Mouse (Mus musculus): Measurements from ENCODE around the gene Robo2. TPM values are rescaled to one million over a fixed set of nuclear protein-coding genes. Genes with fewer than 3 reads are reported as not detected.
"Not testable (repeated sequence)": the region's sequence is repeated elsewhere in the genome, so short reads cannot be mapped to it uniquely, and the experiment has no call there.

Robo2 gene
- polyA plus RNA-seq, 1 experiment, result not detected

GRCm38 (mm10) chr16:74092997-74093801, 318.4 kb downstream of the Robo2 start:
- Histone ChIP-seq H3K4me1 (ENCODE audit: control insufficient read depth, insufficient read depth, insufficient read length, low read length) (no peaks in the 10 kb centered on the region), H3K4me3 (ENCODE audit: insufficient read depth, low read depth, low read length) (no peak overlapping the region), H3K27ac (replicated peaks; ENCODE audit: low read depth, low read length) (no peak overlapping the region)

- no peak overlapping the region for H3K4me3 ChIP-seq (ENCODE audit: insufficient read depth, low read depth, low read length)
- no peaks in the 10 kb centered on the region for H3K4me1 ChIP-seq (ENCODE audit: control insufficient read depth, insufficient read depth, insufficient read length, low read length)
- no peak overlapping the region for H3K27ac ChIP-seq (replicated peaks; ENCODE audit: low read depth, low read length)
Observed at GRCm38 (mm10) chr16:74089951-74090350, 321.7 kb downstream of the Robo2 start.

- Histone ChIP-seq H3K4me1 (ENCODE audit: control insufficient read depth, insufficient read depth, insufficient read length, low read length) (no peaks in the 10 kb centered on the region), H3K27ac (replicated peaks; ENCODE audit: low read depth, low read length) (no peak overlapping the region), H3K4me3 (ENCODE audit: insufficient read depth, low read depth, low read length) (no peak overlapping the region)
Observed at GRCm38 (mm10) chr16:74084188-74084587, 327.4 kb downstream of the Robo2 start.

- H3K4me1 ChIP-seq (ENCODE audit: control insufficient read depth, insufficient read depth, insufficient read length, low read length), result no peaks in the 10 kb centered on the region
- H3K27ac ChIP-seq (replicated peaks; ENCODE audit: low read depth, low read length), result no peak overlapping the region
- H3K4me3 ChIP-seq (ENCODE audit: insufficient read depth, low read depth, low read length), result no peak overlapping the region
Observed at GRCm38 (mm10) chr16:74072671-74073070, 339.0 kb downstream of the Robo2 start.

- H3K4me1 ChIP-seq (ENCODE audit: control insufficient read depth, insufficient read depth, insufficient read length, low read length), result no peaks in the 10 kb centered on the region
- no peak overlapping the region for H3K4me3 ChIP-seq (ENCODE audit: insufficient read depth, low read depth, low read length)
- H3K27ac ChIP-seq (replicated peaks; ENCODE audit: low read depth, low read length), result no peak overlapping the region
Observed at GRCm38 (mm10) chr16:74070628-74071027, 341.0 kb downstream of the Robo2 start.

GRCm38 (mm10) chr16:74065958-74066357, 345.7 kb downstream of the Robo2 start:
- Histone ChIP-seq H3K4me1 (ENCODE audit: control insufficient read depth, insufficient read depth, insufficient read length, low read length) (no peaks in the 10 kb centered on the region), H3K27ac (replicated peaks; ENCODE audit: low read depth, low read length) (no peak overlapping the region), H3K4me3 (ENCODE audit: insufficient read depth, low read depth, low read length) (no peak overlapping the region)

GRCm38 (mm10) chr16:74061951-74062350, 349.7 kb downstream of the Robo2 start:
- Histone ChIP-seq H3K4me3 (ENCODE audit: insufficient read depth, low read depth, low read length) (no peak overlapping the region), H3K4me1 (ENCODE audit: control insufficient read depth, insufficient read depth, insufficient read length, low read length) (no peaks in the 10 kb centered on the region), H3K27ac (replicated peaks; ENCODE audit: low read depth, low read length) (no peak overlapping the region)

- Histone ChIP-seq H3K4me3 (ENCODE audit: insufficient read depth, low read depth, low read length) (no peak overlapping the region), H3K4me1 (ENCODE audit: control insufficient read depth, insufficient read depth, insufficient read length, low read length) (no peaks in the 10 kb centered on the region), H3K27ac (replicated peaks; ENCODE audit: low read depth, low read length) (no peak overlapping the region)
Observed at GRCm38 (mm10) chr16:74061479-74061878, 350.1 kb downstream of the Robo2 start.

GRCm38 (mm10) chr16:74056886-74057285, 354.7 kb downstream of the Robo2 start:
- H3K27ac ChIP-seq (replicated peaks; ENCODE audit: low read depth, low read length), result no peak overlapping the region
- no peaks in the 10 kb centered on the region for H3K4me1 ChIP-seq (ENCODE audit: control insufficient read depth, insufficient read depth, insufficient read length, low read length)
- no peak overlapping the region for H3K4me3 ChIP-seq (ENCODE audit: insufficient read depth, low read depth, low read length)

- Histone ChIP-seq H3K4me1 (ENCODE audit: control insufficient read depth, insufficient read depth, insufficient read length, low read length) (no peaks in the 10 kb centered on the region), H3K27ac (replicated peaks; ENCODE audit: low read depth, low read length) (no peak overlapping the region), H3K4me3 (ENCODE audit: insufficient read depth, low read depth, low read length) (no peak overlapping the region)
Observed at GRCm38 (mm10) chr16:74056210-74056609, 355.4 kb downstream of the Robo2 start.

GRCm38 (mm10) chr16:74055061-74055751, 356.4 kb downstream of the Robo2 start:
- no peak overlapping the region for H3K27ac ChIP-seq (replicated peaks; ENCODE audit: low read depth, low read length)
- no peak overlapping the region for H3K4me3 ChIP-seq (ENCODE audit: insufficient read depth, low read depth, low read length)
- no peaks in the 10 kb centered on the region for H3K4me1 ChIP-seq (ENCODE audit: control insufficient read depth, insufficient read depth, insufficient read length, low read length)

GRCm38 (mm10) chr16:74049467-74049866, 362.2 kb downstream of the Robo2 start:
- H3K4me3 ChIP-seq (ENCODE audit: insufficient read depth, low read depth, low read length), result no peak overlapping the region
- H3K27ac ChIP-seq (replicated peaks; ENCODE audit: low read depth, low read length), result no peak overlapping the region
- no peaks in the 10 kb centered on the region for H3K4me1 ChIP-seq (ENCODE audit: control insufficient read depth, insufficient read depth, insufficient read length, low read length)

GRCm38 (mm10) chr16:74048980-74049379, 362.6 kb downstream of the Robo2 start:
- H3K4me3 ChIP-seq (ENCODE audit: insufficient read depth, low read depth, low read length), result no peak overlapping the region
- no peak overlapping the region for H3K27ac ChIP-seq (replicated peaks; ENCODE audit: low read depth, low read length)
- no peaks in the 10 kb centered on the region for H3K4me1 ChIP-seq (ENCODE audit: control insufficient read depth, insufficient read depth, insufficient read length, low read length)

- Histone ChIP-seq H3K4me3 (ENCODE audit: insufficient read depth, low read depth, low read length) (no peak overlapping the region), H3K4me1 (ENCODE audit: control insufficient read depth, insufficient read depth, insufficient read length, low read length) (no peaks in the 10 kb centered on the region), H3K27ac (replicated peaks; ENCODE audit: low read depth, low read length) (no peak overlapping the region)
Observed at GRCm38 (mm10) chr16:74047232-74047631, 364.4 kb downstream of the Robo2 start.

- H3K4me3 ChIP-seq (ENCODE audit: insufficient read depth, low read depth, low read length); H3K27ac ChIP-seq (replicated peaks; ENCODE audit: low read depth, low read length); H3K4me1 ChIP-seq (ENCODE audit: control insufficient read depth, insufficient read depth, insufficient read length, low read length): not testable (repeated sequence)
Observed at GRCm38 (mm10) chr16:74040797-74041196, 370.8 kb downstream of the Robo2 start.

GRCm38 (mm10) chr16:74027822-74028221, 383.8 kb downstream of the Robo2 start:
- Histone ChIP-seq H3K27ac (replicated peaks; ENCODE audit: low read depth, low read length) (no peak overlapping the region), H3K4me1 (ENCODE audit: control insufficient read depth, insufficient read depth, insufficient read length, low read length) (no peaks in the 10 kb centered on the region), H3K4me3 (ENCODE audit: insufficient read depth, low read depth, low read length) (no peak overlapping the region)
